Comparison of ENCODE assay signal across 8 mouse cellular contexts in genomic region chr5:113209401-113209750, GRCm38 (mm10). TPM values are rescaled to one million over a fixed set of nuclear protein-coding genes. Genes with fewer than 3 reads are reported as not detected.
A peak's percentile ranks its signal among the peaks of the same experiment; 100 is the strongest.
DNase-seq lines count a peak whose midpoint lies in the region; ATAC-seq lines count a peak whose summit lies in the region.

No protein-coding gene starts in this region.

- no peak overlapping the region for H3K9ac ChIP-seq in kidney, embryonic 15.5 days
- no peak overlapping the region for H3K9ac ChIP-seq in intestine, embryonic 14.5 days (ENCODE audit: low read length)
- no peak overlapping the region for H3K9ac ChIP-seq in midbrain, embryonic 15.5 days

- no peak for DNase-seq in kidney, adult 18-20 months
- DNase-seq in embryonic facial prominence, embryonic 10.5 days (ENCODE audit: low spot score), result no peak
- DNase-seq in intestine, embryonic 14.5 days (ENCODE audit: low spot score), result no peak
- no peak for DNase-seq in natural killer cell, adult 2 months (ENCODE audit: low spot score in 2 of 2)
- DNase-seq in gastrocnemius, adult 18-20 months (ENCODE audit: low spot score), result no peak

- 39% methylated on average over 11 of the region's 11 CpGs for WGBS in kidney, embryonic 15.5 days
- WGBS in embryonic facial prominence, embryonic 10.5 days, result 46% methylated on average over 11 of the region's 11 CpGs
- 39% methylated on average over 11 of the region's 11 CpGs for WGBS in intestine, embryonic 14.5 days
- WGBS in midbrain, embryonic 15.5 days, result 48% methylated on average over 11 of the region's 11 CpGs

- 0 out of 2 replicates have a peak overlapping the region, but pooled peaks have one; percentile 0 for H3K4me2 ChIP-seq in kidney, embryonic 15.5 days
- peak overlapping the region; percentile 14; the same call in 1 of the 2 replicates for H3K4me2 ChIP-seq in intestine, embryonic 14.5 days (ENCODE audit: low read length)
- H3K4me2 ChIP-seq in midbrain, embryonic 15.5 days, result no peak overlapping the region

- no peak; the same call in 1 of the 2 replicates for ATAC-seq in kidney, embryonic 15.5 days (replicated peaks; ENCODE audit: low FRiP score)
- 0 out of 2 replicates have a peak, but pooled peaks have one; percentile 5 for ATAC-seq in intestine, embryonic 14.5 days (replicated peaks; ENCODE audit: low FRiP score, low TSS enrichment, low read depth)
- ATAC-seq in midbrain, embryonic 15.5 days (replicated peaks), result 0 out of 2 replicates have a peak, but pooled peaks have one; percentile 8
- no peak for ATAC-seq in cerebellum, adult (ENCODE audit: insufficient number of reproducible peaks, low FRiP score, low TSS enrichment)

- H3K36me3 ChIP-seq in kidney, embryonic 15.5 days, result no peaks in the 10 kb centered on the region
- no peaks in the 10 kb centered on the region for H3K36me3 ChIP-seq in embryonic facial prominence, embryonic 10.5 days (replicated peaks)
- H3K36me3 ChIP-seq in intestine, embryonic 14.5 days (ENCODE audit: control insufficient read depth, insufficient read depth, low read length), result no peaks in the 10 kb centered on the region
- H3K36me3 ChIP-seq in midbrain, embryonic 15.5 days (replicated peaks), result no peaks in the 10 kb centered on the region

- H3K27me3 ChIP-seq in kidney, embryonic 15.5 days, result no peaks in the 10 kb centered on the region
- H3K27me3 ChIP-seq in embryonic facial prominence, embryonic 10.5 days (replicated peaks; ENCODE audit: low read depth, poor library complexity, severe bottlenecking), result no peaks in the 10 kb centered on the region
- no peaks in the 10 kb centered on the region for H3K27me3 ChIP-seq in intestine, embryonic 14.5 days (replicated peaks; ENCODE audit: control insufficient read depth, insufficient read depth, low read length)
- no peaks in the 10 kb centered on the region for H3K27me3 ChIP-seq in midbrain, embryonic 15.5 days (replicated peaks)

- H3K4me3 ChIP-seq in kidney, embryonic 15.5 days (replicated peaks), result no peak overlapping the region
- H3K4me3 ChIP-seq in embryonic facial prominence, embryonic 10.5 days, result no peak overlapping the region; the same call in 1 of the 2 replicates
- no peak overlapping the region for H3K4me3 ChIP-seq in intestine, embryonic 14.5 days (ENCODE audit: low read depth, low read length)
- H3K4me3 ChIP-seq in midbrain, embryonic 15.5 days, result no peak overlapping the region

- H3K9me3 ChIP-seq in kidney, embryonic 15.5 days (replicated peaks), result no peaks in the 10 kb centered on the region
- no peaks in the 10 kb centered on the region for H3K9me3 ChIP-seq in embryonic facial prominence, embryonic 10.5 days
- no peaks in the 10 kb centered on the region for H3K9me3 ChIP-seq in intestine, embryonic 14.5 days (ENCODE audit: control insufficient read depth, low read length)
- H3K9me3 ChIP-seq in midbrain, embryonic 15.5 days, result no peaks in the 10 kb centered on the region

- peaks cover 69% of the 10 kb centered on the region for H3K4me1 ChIP-seq in kidney, embryonic 15.5 days
- H3K4me1 ChIP-seq in embryonic facial prominence, embryonic 10.5 days, result peaks cover 61% of the 10 kb centered on the region
- peaks cover 30% of the 10 kb centered on the region for H3K4me1 ChIP-seq in intestine, embryonic 14.5 days (replicated peaks; ENCODE audit: control insufficient read depth, insufficient read depth, low read length)
- H3K4me1 ChIP-seq in midbrain, embryonic 15.5 days, result peaks cover 5% of the 10 kb centered on the region; the same call in 1 of the 2 replicates

- peak overlapping the region; percentile 86 for H3K27ac ChIP-seq in kidney, embryonic 15.5 days
- peak overlapping the region; percentile 72 for H3K27ac ChIP-seq in embryonic facial prominence, embryonic 10.5 days (replicated peaks)
- peak overlapping the region; percentile 80 for H3K27ac ChIP-seq in intestine, embryonic 14.5 days (ENCODE audit: low read depth)
- peak overlapping the region; percentile 18 for H3K27ac ChIP-seq in midbrain, embryonic 15.5 days

RNA-seq across cellular contexts. Expression of gene 2900026A02Rik, which starts 11.7 kb away (rescaled TPM):
- 7.0 and 7.5 TPM in 2 replicates for polyA plus RNA-seq in kidney, embryonic 15.5 days (2015; fragmentation: Nextera tagmentation; extraction: Ambion mirVana)
- 3.7 and 4.6 TPM in 2 replicates for polyA plus RNA-seq in embryonic facial prominence, embryonic 10.5 days (2016; fragmentation: Nextera tagmentation; extraction: Ambion mirVana)
- polyA plus RNA-seq in intestine, embryonic 14.5 days (2014; fragmentation: Nextera tagmentation; extraction: Ambion mirVana), result 6.9 TPM in 2 replicates
- 3.9 TPM in 2 replicates for polyA plus RNA-seq in midbrain, embryonic 15.5 days (2015; fragmentation: Nextera tagmentation; extraction: Ambion mirVana)
- 10 to 100 TPM; 21.3 to 25.8 TPM for total RNA-seq in gastrocnemius, adult 18-20 months (2021)

RNA-seq across cellular contexts. Expression of gene Tmem211, which starts 17.3 kb away (rescaled TPM):
- polyA plus RNA-seq in kidney, embryonic 15.5 days (2015; fragmentation: Nextera tagmentation; extraction: Ambion mirVana), result 0.19 TPM in 1 of 2 replicates, not detected in the other
- 0.21 and 0.46 TPM in 2 replicates for polyA plus RNA-seq in embryonic facial prominence, embryonic 10.5 days (2016; fragmentation: Nextera tagmentation; extraction: Ambion mirVana)
- polyA plus RNA-seq in intestine, embryonic 14.5 days (2014; fragmentation: Nextera tagmentation; extraction: Ambion mirVana), result not detected in 2 replicates
- polyA plus RNA-seq in midbrain, embryonic 15.5 days (2015; fragmentation: Nextera tagmentation; extraction: Ambion mirVana), result 0.09 and 0.14 TPM in 2 replicates
- not detected for total RNA-seq in gastrocnemius, adult 18-20 months (2021)

Comparison
In these comparisons a context has a peak if more than half of its experiments do, and no peak if none do; other contexts are left out.
1. ATAC-seq: peak in intestine, embryonic 14.5 days (single experiment) and midbrain, embryonic 15.5 days (single experiment); none in kidney, embryonic 15.5 days (single experiment) and cerebellum, adult (single experiment).
2. H3K27ac ChIP-seq: peak in every context shown above with its lines; median percentile 86 in kidney, embryonic 15.5 days; 80 in intestine, embryonic 14.5 days; 72 in embryonic facial prominence, embryonic 10.5 days; 18 in midbrain, embryonic 15.5 days.